ENCODE assay signal across 33 mouse cellular contexts in genomic region chr16:60584695-60585094, GRCm38 (mm10). TPM values are rescaled to one million over a fixed set of nuclear protein-coding genes. Genes with fewer than 3 reads are reported as not detected.
"Had no signal": no experiment of that assay in that cellular context is flagged by ENCODE, and none has a peak within 500 bp of the region (broad histone marks: within the 10 kb centered on the region; RNA-seq: fewer than 3 reads in every experiment).

No protein-coding gene starts in this region.

- H3K27ac ChIP-seq: embryonic facial prominence, embryonic 10.5 days; embryonic facial prominence, embryonic 12.5 days; embryonic facial prominence, embryonic 13.5 days; embryonic facial prominence, embryonic 15.5 days; forebrain, embryonic 10.5 days; forebrain, embryonic 12.5 days; forebrain, embryonic 13.5 days; forebrain, embryonic 15.5 days; gastrocnemius, adult 2 months; heart, adult 2 months had no signal

- H3K27me3 ChIP-seq: embryonic facial prominence, embryonic 12.5 days; embryonic facial prominence, embryonic 13.5 days; embryonic facial prominence, embryonic 15.5 days; forebrain, embryonic 12.5 days; forebrain, embryonic 13.5 days; forebrain, embryonic 15.5 days had no signal

- H3K4me3 ChIP-seq: embryonic facial prominence, embryonic 10.5 days; embryonic facial prominence, embryonic 12.5 days; embryonic facial prominence, embryonic 13.5 days; embryonic facial prominence, embryonic 15.5 days; erythroblast, embryonic 14.5 days; forebrain, embryonic 10.5 days; forebrain, embryonic 12.5 days; forebrain, embryonic 13.5 days; forebrain, embryonic 15.5 days; gastrocnemius, adult 2 months; heart, adult 2 months had no signal

- DNase-seq: cerebellum, adult 8-10 months; cerebellum, adult 9-10 months; cerebellum, adult 9-11 months; cerebellum, postnatal 14 days; cerebellum, postnatal 25 days; cerebellum, postnatal 36 days; embryo, embryonic 11 days; forebrain, postnatal 0 days; gastrocnemius, adult 2 months; gastrocnemius, postnatal 10 days; gastrocnemius, postnatal 14 days; gastrocnemius, postnatal 25 days; gastrocnemius, postnatal 36 days; heart, adult 11 months; heart, adult 18-20 months; heart, adult 2 months had no signal

- ATAC-seq: forebrain, embryonic 13.5 days; forebrain, embryonic 14.5 days; forebrain, embryonic 15.5 days; forebrain, embryonic 16.5 days; forebrain, postnatal 0 days had no signal

RNA-seq across cellular contexts. Expression of gene Epha6, which starts 20.6 kb away (rescaled TPM):
- total RNA-seq: common myeloid progenitor, adult 5-6 weeks; gastrocnemius, adult 18-20 months; gastrocnemius, adult 2 months; gastrocnemius, adult 8-10 months; gastrocnemius, postnatal 25 days; gastrocnemius, postnatal 36 days; granulocyte monocyte progenitor cell, adult 5-6 weeks; heart, adult 18-20 months; heart, adult 2 months had no signal
- polyA plus RNA-seq: embryonic facial prominence, embryonic 11.5 days; erythroblast, embryonic 14.5 days; gonadal fat pad, adult 2 months had no signal
